Comparison of ENCODE assay signal across 32 mouse cellular contexts in the genomic region with DNA sequence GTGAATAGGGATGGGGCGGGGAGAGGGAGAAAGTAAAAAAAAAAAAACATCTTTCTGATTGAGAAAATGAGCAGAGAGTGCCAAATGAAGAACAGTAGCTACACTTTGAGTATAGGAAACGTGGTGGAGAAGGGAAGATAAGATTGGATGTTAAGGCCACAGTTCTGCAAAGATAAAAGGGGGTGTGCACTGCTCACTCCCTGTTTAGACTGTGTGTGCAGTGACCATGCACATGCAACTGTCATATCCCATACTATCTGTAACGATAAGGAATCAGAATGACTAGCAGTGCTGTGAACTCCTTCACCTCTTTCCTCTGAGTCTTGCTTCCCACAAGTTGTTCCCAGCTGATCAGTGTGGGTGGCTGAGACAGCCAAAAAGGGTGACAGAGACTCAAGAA. TPM values are rescaled to one million over a fixed set of nuclear protein-coding genes. Genes with fewer than 3 reads are reported as not detected.
DNase-seq lines count a peak whose midpoint lies in the region; ATAC-seq and TF ChIP-seq lines count a peak whose summit lies in the region.
"Had no signal": no experiment of that assay in that cellular context is flagged by ENCODE, and none has a peak within 500 bp of the region (broad histone marks: within the 10 kb centered on the region; RNA-seq: fewer than 3 reads in every experiment).

No protein-coding gene starts in this region.

- no peaks in the 10 kb centered on the region for H3K4me1 ChIP-seq in liver, embryonic 11.5 days (replicated peaks; ENCODE audit: control insufficient read depth, insufficient read depth, low read length)
- peaks cover 3% of the 10 kb centered on the region for H3K4me1 ChIP-seq in G1E (ENCODE audit: insufficient read depth, low read depth, low read length)
- peaks cover 14% of the 10 kb centered on the region for H3K4me1 ChIP-seq in liver, embryonic 13.5 days (replicated peaks)
- H3K4me1 ChIP-seq in intestine, embryonic 16.5 days (ENCODE audit: control insufficient read depth, insufficient read depth, low read length), result no peaks in the 10 kb centered on the region
- H3K4me1 ChIP-seq: embryonic facial prominence, embryonic 10.5 days; embryonic facial prominence, embryonic 13.5 days; forebrain, embryonic 12.5 days; heart, embryonic 12.5 days; heart, embryonic 15.5 days; hindbrain, embryonic 10.5 days; hindbrain, embryonic 15.5 days had no signal

- no peak for TF ChIP-seq CTCF in G1E (IDR thresholded peaks at IDR 0.05; ENCODE audit: low read depth, low read length)

- H3K9ac ChIP-seq in liver, embryonic 11.5 days (ENCODE audit: low read depth, low read length), result no peak overlapping the region
- H3K9ac ChIP-seq in liver, embryonic 13.5 days, result no peak overlapping the region
- no peak overlapping the region for H3K9ac ChIP-seq in intestine, embryonic 16.5 days (ENCODE audit: low read depth, low read length)
- H3K9ac ChIP-seq: embryonic facial prominence, embryonic 13.5 days; forebrain, embryonic 12.5 days; heart, embryonic 12.5 days; heart, embryonic 15.5 days; hindbrain, embryonic 15.5 days had no signal

- H3K4me2 ChIP-seq in liver, embryonic 11.5 days, result no peak overlapping the region
- H3K4me2 ChIP-seq in liver, embryonic 13.5 days, result no peak overlapping the region
- H3K4me2 ChIP-seq in intestine, embryonic 16.5 days (ENCODE audit: low read depth, low read length), result no peak overlapping the region
- H3K4me2 ChIP-seq: embryonic facial prominence, embryonic 13.5 days; forebrain, embryonic 12.5 days; heart, embryonic 12.5 days; heart, embryonic 15.5 days; hindbrain, embryonic 15.5 days had no signal

- no peak for DNase-seq in liver, embryonic 11.5 days (ENCODE audit: low spot score)
- DNase-seq in liver (no peak), G1E (ENCODE audit: low spot score) (no peak)
- DNase-seq in liver, embryonic 13.5 days, result no peak
- DNase-seq: adrenal gland, postnatal 14 days; cerebellum, adult 11-12 months; cerebellum, adult 8-10 months; cerebellum, postnatal 10 days; cerebellum, postnatal 36 days; embryo, embryonic 11 days; gastrocnemius, adult 2 months; gastrocnemius, postnatal 14 days; heart, adult 18-20 months; heart, postnatal 10 days; heart, postnatal 36 days had no signal

- H3K27ac ChIP-seq in liver, embryonic 11.5 days (ENCODE audit: low read depth, low read length), result no peak overlapping the region
- no peak overlapping the region for H3K27ac ChIP-seq in liver, embryonic 13.5 days
- H3K27ac ChIP-seq in intestine, embryonic 16.5 days (ENCODE audit: low read length), result no peak overlapping the region
- H3K27ac ChIP-seq: embryonic facial prominence, embryonic 10.5 days; embryonic facial prominence, embryonic 13.5 days; forebrain, embryonic 12.5 days; gastrocnemius, adult 2 months; heart, embryonic 15.5 days; hindbrain, embryonic 10.5 days; hindbrain, embryonic 15.5 days had no signal

- no peaks in the 10 kb centered on the region for H3K36me3 ChIP-seq in liver, embryonic 11.5 days (ENCODE audit: control insufficient read depth, insufficient read depth, low read length)
- no peaks in the 10 kb centered on the region for H3K36me3 ChIP-seq in G1E (replicated peaks)
- H3K36me3 ChIP-seq in liver, embryonic 13.5 days, result no peaks in the 10 kb centered on the region
- no peaks in the 10 kb centered on the region for H3K36me3 ChIP-seq in intestine, embryonic 16.5 days (ENCODE audit: control insufficient read depth, insufficient read depth, low read length)
- H3K36me3 ChIP-seq: embryonic facial prominence, embryonic 10.5 days; embryonic facial prominence, embryonic 13.5 days; forebrain, embryonic 12.5 days; heart, embryonic 12.5 days; heart, embryonic 15.5 days; hindbrain, embryonic 10.5 days; hindbrain, embryonic 15.5 days had no signal

- 58% methylated on average over 3 of the region's 3 CpGs for WGBS in liver, embryonic 11.5 days
- 38% methylated on average over 3 of the region's 3 CpGs for WGBS in liver, embryonic 13.5 days (ENCODE audit: insufficient replicate concordance)
- 64% methylated on average over 3 of the region's 3 CpGs for WGBS in intestine, embryonic 16.5 days

- H3K9me3 ChIP-seq in liver, embryonic 11.5 days (ENCODE audit: control insufficient read depth, low read length), result no peaks in the 10 kb centered on the region
- no peaks in the 10 kb centered on the region for H3K9me3 ChIP-seq in G1E (replicated peaks)
- no peaks in the 10 kb centered on the region for H3K9me3 ChIP-seq in liver, embryonic 13.5 days (replicated peaks)
- H3K9me3 ChIP-seq in intestine, embryonic 16.5 days (ENCODE audit: control insufficient read depth, low read length), result no peaks in the 10 kb centered on the region
- H3K9me3 ChIP-seq: embryonic facial prominence, embryonic 10.5 days; embryonic facial prominence, embryonic 13.5 days; forebrain, embryonic 12.5 days; heart, embryonic 12.5 days; heart, embryonic 15.5 days; hindbrain, embryonic 10.5 days; hindbrain, embryonic 15.5 days had no signal

- H3K4me3 ChIP-seq in liver, embryonic 11.5 days (ENCODE audit: low read depth, low read length), result no peak overlapping the region
- no peak overlapping the region for H3K4me3 ChIP-seq in G1E (ENCODE audit: low read depth, low read length)
- H3K4me3 ChIP-seq in liver, embryonic 13.5 days (replicated peaks), result no peak overlapping the region
- no peak overlapping the region for H3K4me3 ChIP-seq in intestine, embryonic 16.5 days (ENCODE audit: low read length)
- H3K4me3 ChIP-seq: embryonic facial prominence, embryonic 10.5 days; embryonic facial prominence, embryonic 13.5 days; erythroblast, embryonic 14.5 days; forebrain, embryonic 12.5 days; gastrocnemius, adult 2 months; heart, embryonic 12.5 days; heart, embryonic 15.5 days; hindbrain, embryonic 10.5 days; hindbrain, embryonic 15.5 days had no signal

- ATAC-seq in liver, embryonic 11.5 days (replicated peaks; ENCODE audit: low FRiP score), result peak; percentile 56; the same call in 1 of the 2 replicates
- ATAC-seq in G1E (ENCODE audit: extremely low read depth, insufficient number of reproducible peaks, low FRiP score, poor library complexity, severe bottlenecking), result peak; percentile 78
- 0 out of 2 replicates have a peak, but pooled peaks have one; percentile 59 for ATAC-seq in liver, embryonic 13.5 days (ENCODE audit: low read depth)
- ATAC-seq in megakaryocyte-erythroid progenitor cell, adult 5-6 weeks (replicated peaks; ENCODE audit: low FRiP score, low TSS enrichment, poor library complexity, severe bottlenecking), result peak; percentile 42
- ATAC-seq in intestine, embryonic 16.5 days, result no peak
- no peak for ATAC-seq in granulocyte monocyte progenitor cell, adult 5-6 weeks (replicated peaks; ENCODE audit: poor library complexity, severe bottlenecking)
- ATAC-seq: forebrain, embryonic 16.5 days had no signal

- no peaks in the 10 kb centered on the region for H3K27me3 ChIP-seq in liver, embryonic 11.5 days (replicated peaks; ENCODE audit: control insufficient read depth, insufficient read depth, low read length)
- no peaks in the 10 kb centered on the region; the same call in 1 of the 2 replicates for H3K27me3 ChIP-seq in G1E (ENCODE audit: insufficient read depth, low read length)
- H3K27me3 ChIP-seq in liver, embryonic 13.5 days, result no peaks in the 10 kb centered on the region
- no peaks in the 10 kb centered on the region for H3K27me3 ChIP-seq in intestine, embryonic 16.5 days (replicated peaks; ENCODE audit: control insufficient read depth, insufficient read depth, low read length)
- H3K27me3 ChIP-seq: embryonic facial prominence, embryonic 13.5 days; forebrain, embryonic 12.5 days; heart, embryonic 12.5 days; heart, embryonic 15.5 days; hindbrain, embryonic 15.5 days had no signal

RNA-seq across cellular contexts. Expression of gene Olfr459, which starts 17.8 kb away (rescaled TPM):
- not detected in 2 replicates for polyA plus RNA-seq in liver, embryonic 11.5 days (2014; fragmentation: Nextera tagmentation; extraction: Ambion mirVana)
- total RNA-seq in G1E (2014; fragmentation: Nextera tagmentation) (not detected in 2 replicates), G1E (2017) (0.05 TPM in 1 of 2 replicates, not detected in the other)
- polyA plus RNA-seq in G1E (2012), result not detected in 2 replicates
- not detected in 2 replicates for polyA plus RNA-seq in liver, embryonic 13.5 days (2015; fragmentation: Nextera tagmentation; extraction: Ambion mirVana)
- not detected in 2 replicates for total RNA-seq in megakaryocyte-erythroid progenitor cell, adult 5-6 weeks (2014; fragmentation: Nextera tagmentation)
- total RNA-seq in megakaryocyte-erythroid progenitor cell, adult 5-6 weeks (2017), result not detected in 2 replicates
- not detected in 2 replicates for polyA plus RNA-seq in intestine, embryonic 16.5 days (2015; fragmentation: Nextera tagmentation; extraction: Ambion mirVana)
- total RNA-seq in granulocyte monocyte progenitor cell, adult 5-6 weeks (2014; fragmentation: Nextera tagmentation), result not detected in 2 replicates
- total RNA-seq in granulocyte monocyte progenitor cell, adult 5-6 weeks (2017), result not detected in 2 replicates
- total RNA-seq: adrenal gland, adult 2 months; adrenal gland, postnatal 14 days; adrenal gland, postnatal 4 days; gastrocnemius, adult 2 months; gastrocnemius, postnatal 14 days; gastrocnemius, postnatal 4 days; heart, adult 18-20 months; heart, postnatal 10 days; heart, postnatal 36 days had no signal
- polyA plus RNA-seq: adrenal gland, adult 2 months; brain, embryonic 14.5 days; cortical plate, adult 2 months; embryonic facial prominence, embryonic 10.5 days; embryonic facial prominence, embryonic 13.5 days; erythroblast, embryonic 14.5 days; forebrain, embryonic 12.5 days; forebrain, embryonic 16.5 days; heart, embryonic 12.5 days; heart, embryonic 15.5 days; hindbrain, embryonic 10.5 days; hindbrain, embryonic 15.5 days had no signal

RNA-seq across cellular contexts. Expression of gene Kel, which starts 53.1 kb away (rescaled TPM):
- polyA plus RNA-seq in liver, embryonic 11.5 days (2014; fragmentation: Nextera tagmentation; extraction: Ambion mirVana), result 150 and 153 TPM in 2 replicates
- total RNA-seq in G1E (2014; fragmentation: Nextera tagmentation), result 26.4 and 152 TPM in 2 replicates
- 14.7 and 16.5 TPM in 2 replicates for total RNA-seq in G1E (2017)
- polyA plus RNA-seq in G1E (2012), result 1.1 and 1.6 TPM in 2 replicates
- 237 and 259 TPM in 2 replicates for polyA plus RNA-seq in liver, embryonic 13.5 days (2015; fragmentation: Nextera tagmentation; extraction: Ambion mirVana)
- 302 and 549 TPM in 2 replicates for total RNA-seq in megakaryocyte-erythroid progenitor cell, adult 5-6 weeks (2014; fragmentation: Nextera tagmentation)
- 63.8 and 132 TPM in 2 replicates for total RNA-seq in megakaryocyte-erythroid progenitor cell, adult 5-6 weeks (2017)
- 3.4 and 5.5 TPM in 2 replicates for polyA plus RNA-seq in intestine, embryonic 16.5 days (2015; fragmentation: Nextera tagmentation; extraction: Ambion mirVana)
- total RNA-seq in granulocyte monocyte progenitor cell, adult 5-6 weeks (2014; fragmentation: Nextera tagmentation), result 0.98 and 13.5 TPM in 2 replicates
- 0.13 and 1.7 TPM in 2 replicates for total RNA-seq in granulocyte monocyte progenitor cell, adult 5-6 weeks (2017)
- total RNA-seq: gastrocnemius, adult 2 months; gastrocnemius, postnatal 14 days; heart, adult 18-20 months had no signal
- polyA plus RNA-seq: adrenal gland, adult 2 months; cortical plate, adult 2 months had no signal

Comparison
In these comparisons a context has a peak if more than half of its experiments do, and no peak if none do; other contexts are left out.
1. ATAC-seq: peak in liver, embryonic 11.5 days (single experiment), G1E (single experiment), liver, embryonic 13.5 days (single experiment) and megakaryocyte-erythroid progenitor cell, adult 5-6 weeks (single experiment); none in intestine, embryonic 16.5 days (single experiment) and granulocyte monocyte progenitor cell, adult 5-6 weeks (single experiment).
2. RNA of gene Kel, which starts 53.1 kb away (polyA plus RNA-seq): 237 to 259 TPM in liver, embryonic 13.5 days and 150 to 153 TPM in liver, embryonic 11.5 days; 3.4 to 5.5 TPM in intestine, embryonic 16.5 days and 1.1 to 1.6 TPM in G1E; every median in the first group is over 10 times any median in the second.